Mouse (Mus musculus): ENCODE data around the gene Gm5799. TPM values are rescaled to one million over a fixed set of nuclear protein-coding genes. Genes with fewer than 3 reads are reported as not detected.
"Not testable (repeated sequence)": the region's sequence is repeated elsewhere in the genome, so short reads cannot be mapped to it uniquely, and the experiment has no call there.

The Gm5799 gene
- polyA plus RNA-seq (2016; fragmentation: Nextera tagmentation; extraction: Ambion mirVana), result not detected in 2 replicates

DNA sequence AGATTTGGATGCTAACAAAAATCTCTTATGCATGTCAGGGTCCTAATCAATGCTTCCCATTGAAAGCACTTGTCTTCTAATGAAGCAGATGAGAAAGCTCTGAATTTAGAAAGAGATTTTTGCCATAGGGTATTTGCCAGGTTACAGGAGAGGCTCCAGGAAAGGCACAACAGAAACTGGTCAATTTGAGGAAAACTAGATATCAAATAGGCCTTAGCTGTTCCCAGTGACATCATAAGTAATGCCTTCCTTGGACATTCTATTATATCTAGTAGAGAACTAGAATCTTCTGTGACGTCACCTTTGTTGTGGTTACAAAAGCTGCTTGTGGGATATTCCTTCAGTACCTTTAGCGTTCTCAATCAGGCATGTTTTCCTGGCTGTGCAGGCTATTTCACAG, at the start of gene Gm5799:
Gm5799 (plus strand) TSS at position 301 of the 400 bp plus-strand sequence.
- ATAC-seq (ENCODE audit: low FRiP score); H3K4me1 ChIP-seq; H3K4me3 ChIP-seq; H3K4me2 ChIP-seq (replicated peaks); H3K9me3 ChIP-seq (replicated peaks); H3K36me3 ChIP-seq; H3K27ac ChIP-seq; H3K9ac ChIP-seq; H3K27me3 ChIP-seq: not testable (repeated sequence)
- 79% methylated on average over 1 of the region's 2 CpGs for WGBS

DNA sequence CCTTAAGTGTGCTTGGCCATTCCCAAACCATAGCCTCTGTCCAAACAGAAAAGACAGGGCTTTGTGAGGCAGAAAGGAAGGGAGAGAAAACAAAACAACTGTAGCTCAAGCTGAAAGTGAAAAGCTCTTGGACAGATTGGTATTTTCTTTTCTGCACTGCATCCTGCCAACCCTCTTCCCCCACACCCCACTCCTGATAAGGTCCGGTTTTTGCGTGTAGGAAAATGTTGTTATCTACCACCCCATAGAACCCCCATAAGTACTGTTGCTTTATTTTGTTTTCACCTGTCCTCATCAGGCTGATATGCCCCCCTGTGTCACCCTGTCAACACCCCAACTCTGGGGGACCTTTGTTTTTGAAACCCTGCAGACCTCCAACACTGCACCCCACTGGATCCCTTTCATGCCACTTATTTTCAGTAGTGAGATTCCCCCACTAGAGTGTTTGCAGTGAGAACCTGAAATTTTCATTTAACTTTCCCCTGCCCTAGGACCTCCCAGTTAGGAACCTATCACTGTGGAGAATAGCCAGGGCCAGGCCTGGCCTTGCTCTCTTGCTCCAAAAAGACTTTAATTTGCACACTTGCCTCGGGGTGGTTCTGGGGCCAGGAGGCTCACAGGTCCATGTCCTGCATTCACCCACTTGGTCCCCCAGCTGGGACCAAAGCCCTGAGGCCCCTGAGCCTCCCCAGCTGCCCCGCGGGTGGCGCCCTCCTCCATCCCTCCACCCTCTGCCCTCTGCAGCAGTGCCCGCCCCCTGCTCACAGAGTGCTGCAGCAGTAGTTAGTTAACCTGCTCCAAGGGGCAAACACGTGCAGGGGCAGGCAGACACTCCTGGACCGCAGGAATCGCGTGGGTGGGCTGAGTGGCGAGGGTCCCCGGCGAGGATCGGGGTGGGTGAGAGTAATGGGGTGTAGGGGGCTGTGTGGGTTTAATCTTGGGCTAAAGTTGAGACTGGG, 12.0 kb upstream of the Gm5799 start:
- WGBS, result 29% methylated on average over 14 of the region's 15 CpGs

DNA sequence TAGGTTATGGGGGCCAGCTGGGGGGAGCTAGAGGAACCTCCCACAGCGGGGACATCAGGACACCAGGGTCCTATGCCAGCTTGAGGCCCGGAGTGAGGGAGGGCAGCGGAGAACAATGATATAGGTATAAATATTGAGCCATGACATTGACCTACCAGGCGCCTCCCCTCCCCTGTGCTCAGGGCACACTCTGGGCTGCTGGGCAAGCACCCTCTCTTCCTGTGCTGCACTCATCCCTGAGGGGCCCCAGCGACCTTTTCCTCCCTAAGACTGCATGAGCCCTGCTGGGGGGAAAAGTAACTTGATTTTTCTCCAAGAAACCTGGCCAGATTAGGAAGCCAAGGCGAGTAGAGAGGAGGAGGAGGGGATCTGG, 11.4 kb upstream of the Gm5799 start:
- not testable (repeated sequence) for H3K27me3 ChIP-seq; H3K9ac ChIP-seq; H3K36me3 ChIP-seq; H3K27ac ChIP-seq; H3K4me3 ChIP-seq; H3K9me3 ChIP-seq (replicated peaks); H3K4me2 ChIP-seq (replicated peaks); ATAC-seq (ENCODE audit: low FRiP score); H3K4me1 ChIP-seq
- no CpG with 5 or more reads among the region's 6 CpGs for WGBS

More for the DNA sequence above, 12.0 kb upstream of the Gm5799 start:
- not testable (repeated sequence) for H3K4me1 ChIP-seq; H3K27me3 ChIP-seq; ATAC-seq (ENCODE audit: low FRiP score); H3K9me3 ChIP-seq (replicated peaks); H3K4me3 ChIP-seq; H3K36me3 ChIP-seq; H3K4me2 ChIP-seq (replicated peaks); H3K27ac ChIP-seq; H3K9ac ChIP-seq

DNA sequence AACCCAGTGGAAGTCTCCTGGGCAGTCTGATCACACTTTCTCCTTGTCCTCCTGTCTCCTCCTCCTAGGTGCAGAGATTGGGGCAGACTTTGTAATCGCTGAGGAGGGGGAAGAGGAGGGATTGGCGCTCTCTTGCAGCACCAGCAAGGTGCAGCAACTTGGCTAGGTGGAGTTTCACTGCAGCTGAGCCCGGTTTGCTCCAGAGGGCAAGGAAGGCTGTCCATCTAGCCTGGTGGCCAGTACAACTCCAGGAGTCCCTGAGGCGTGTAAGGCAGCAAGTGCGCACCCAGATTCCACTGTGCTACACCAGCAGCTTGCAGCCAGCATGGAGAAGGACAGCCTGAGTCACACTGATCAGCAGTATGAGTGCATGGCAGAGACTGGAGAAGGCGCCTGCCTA, 11.0 kb upstream of the Gm5799 start:
- H3K4me3 ChIP-seq; H3K27me3 ChIP-seq; ATAC-seq (ENCODE audit: low FRiP score); H3K4me2 ChIP-seq (replicated peaks); H3K36me3 ChIP-seq; H3K27ac ChIP-seq; H3K4me1 ChIP-seq; H3K9ac ChIP-seq; H3K9me3 ChIP-seq (replicated peaks): not testable (repeated sequence)
- WGBS, result 43% methylated on average over 5 of the region's 6 CpGs

DNA sequence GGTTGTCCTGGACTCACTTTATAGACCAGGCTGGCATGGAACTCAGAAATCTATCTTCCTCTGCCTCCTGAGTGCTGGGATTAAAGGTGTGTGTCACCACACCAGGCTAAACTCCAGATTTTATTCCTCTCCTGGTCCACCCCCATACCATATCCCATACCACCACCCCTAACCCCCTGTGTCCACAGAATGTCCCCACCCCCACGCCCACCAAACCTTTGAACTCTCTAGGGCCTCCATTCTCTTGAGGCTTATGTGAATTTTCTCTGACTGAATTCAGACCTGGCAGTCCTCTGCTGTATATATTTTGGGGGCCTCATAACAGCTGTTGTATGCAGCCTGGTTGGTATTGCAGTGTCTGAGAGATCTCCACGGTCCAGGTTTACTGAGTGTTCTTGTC, 5.2 kb upstream of the Gm5799 start:
- not testable (repeated sequence) for H3K9me3 ChIP-seq (replicated peaks); ATAC-seq (ENCODE audit: low FRiP score); H3K4me2 ChIP-seq (replicated peaks); H3K4me3 ChIP-seq; H3K27ac ChIP-seq; H3K36me3 ChIP-seq; H3K9ac ChIP-seq; H3K4me1 ChIP-seq; H3K27me3 ChIP-seq
- WGBS, result 79% methylated on average over 2 of the region's 2 CpGs

DNA sequence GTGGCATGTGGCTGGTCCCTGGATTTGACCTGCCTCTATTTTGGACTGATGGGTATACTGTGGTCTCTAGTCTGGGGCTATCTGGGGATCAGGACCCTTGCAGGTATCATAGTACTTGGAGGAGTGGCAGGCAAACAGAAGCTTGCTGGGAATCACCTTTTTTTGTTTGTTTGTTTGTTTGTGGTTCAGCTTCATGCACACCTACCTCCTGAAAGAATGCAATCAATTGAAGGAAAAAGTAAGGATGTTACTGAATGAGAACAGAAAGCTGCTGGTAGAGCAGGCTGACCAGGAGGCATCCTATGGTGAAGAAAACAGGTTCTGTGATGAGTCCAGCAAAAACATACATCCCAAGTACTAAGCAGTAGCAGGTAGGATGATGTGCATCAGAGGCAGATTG, 2.9 kb downstream of the Gm5799 start:
- H3K4me3 ChIP-seq; H3K4me2 ChIP-seq (replicated peaks); H3K27me3 ChIP-seq; H3K36me3 ChIP-seq; ATAC-seq (ENCODE audit: low FRiP score); H3K4me1 ChIP-seq; H3K9me3 ChIP-seq (replicated peaks); H3K9ac ChIP-seq; H3K27ac ChIP-seq: not testable (repeated sequence)

DNA sequence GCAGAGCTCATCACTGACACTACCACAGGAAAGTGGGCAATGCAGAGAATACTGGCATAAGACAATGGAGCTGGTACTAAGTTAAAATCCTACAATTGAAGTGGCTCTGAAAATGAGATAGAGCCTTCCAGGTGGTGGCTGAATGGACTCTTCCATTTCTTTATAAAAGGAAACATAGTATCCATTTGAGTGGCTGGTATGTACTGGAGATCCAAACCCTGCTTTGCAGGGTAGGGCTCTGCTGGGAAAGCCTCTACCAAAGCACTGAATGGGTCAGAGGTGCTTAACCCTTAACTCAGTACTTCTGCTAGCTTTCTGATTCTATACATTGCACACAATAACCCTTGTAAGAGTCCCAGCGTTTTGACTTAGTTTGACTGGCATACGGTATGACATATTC, 8.9 kb downstream of the Gm5799 start:
- H3K9ac ChIP-seq; H3K4me2 ChIP-seq (replicated peaks); H3K36me3 ChIP-seq; H3K4me1 ChIP-seq; H3K4me3 ChIP-seq; H3K27me3 ChIP-seq; H3K9me3 ChIP-seq (replicated peaks); ATAC-seq (ENCODE audit: low FRiP score); H3K27ac ChIP-seq: not testable (repeated sequence)
- WGBS, result 80% methylated on average over 2 of the region's 2 CpGs

DNA sequence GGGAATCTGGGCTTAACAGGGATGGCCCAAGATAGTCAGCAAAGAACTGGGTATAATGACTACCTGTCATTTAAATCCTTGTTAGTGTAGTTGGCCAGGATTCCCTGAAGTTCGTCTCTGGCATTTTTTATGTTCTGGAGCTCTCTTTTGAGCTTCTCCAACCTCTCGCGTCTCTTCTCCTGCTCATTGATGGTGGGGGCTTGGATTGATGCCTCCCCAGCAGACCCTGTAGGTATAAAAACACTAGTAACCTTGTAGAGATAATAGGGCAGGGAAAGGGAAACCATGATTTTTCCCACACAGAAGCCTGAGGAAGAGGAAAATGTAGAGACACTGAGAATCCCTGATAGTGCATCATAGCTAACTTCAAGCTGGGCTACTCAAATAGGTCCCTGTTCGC, 34.6 kb downstream of the Gm5799 start:
- H3K4me2 ChIP-seq (replicated peaks); H3K4me1 ChIP-seq; ATAC-seq (ENCODE audit: low FRiP score); H3K9me3 ChIP-seq (replicated peaks); H3K27me3 ChIP-seq; H3K27ac ChIP-seq; H3K4me3 ChIP-seq; H3K9ac ChIP-seq; H3K36me3 ChIP-seq: not testable (repeated sequence)
- WGBS, result 79% methylated on average over 4 of the region's 4 CpGs

DNA sequence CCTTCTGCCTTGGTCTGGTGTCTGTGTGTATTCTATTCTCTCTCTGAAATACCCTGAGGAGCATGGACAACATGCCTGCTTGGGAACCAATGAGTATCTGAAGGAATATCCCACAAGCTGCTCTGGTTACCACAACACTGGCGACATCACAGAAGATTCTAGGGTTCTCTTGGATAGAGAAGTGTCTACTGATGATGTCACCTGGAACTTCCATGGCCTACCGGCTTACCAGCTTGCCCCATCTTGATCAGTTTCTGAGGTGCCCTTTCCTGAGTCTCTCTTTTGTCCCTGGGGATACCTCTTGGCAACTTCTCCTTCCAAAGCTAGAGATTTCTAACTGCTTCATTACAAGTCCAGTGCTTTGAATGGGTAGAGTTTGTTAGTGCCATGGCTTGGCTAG, 35.7 kb downstream of the Gm5799 start, which contains the start of gene Gm17654:
Gm17654 (minus strand) TSS at position 101 of the 400 bp plus-strand sequence.
- not testable (repeated sequence) for H3K27ac ChIP-seq; H3K9me3 ChIP-seq (replicated peaks); H3K4me3 ChIP-seq; H3K9ac ChIP-seq; H3K36me3 ChIP-seq; H3K4me2 ChIP-seq (replicated peaks); H3K4me1 ChIP-seq; H3K27me3 ChIP-seq; ATAC-seq (ENCODE audit: low FRiP score)
- 91% methylated on average over 1 of the region's 2 CpGs for WGBS

Other genes with a start within 250 kb of the Gm5799 start
- gene Gm8127, start 249.7 kb upstream of the Gm5799 start, polyA plus RNA-seq (2016; fragmentation: Nextera tagmentation; extraction: Ambion mirVana), result not detected in 2 replicates
- gene 1700001F09Rik, start 195.8 kb upstream of the Gm5799 start, polyA plus RNA-seq (2016; fragmentation: Nextera tagmentation; extraction: Ambion mirVana), result not detected in 2 replicates
- not detected in 2 replicates for gene Gm8138, start 127.2 kb upstream of the Gm5799 start, polyA plus RNA-seq (2016; fragmentation: Nextera tagmentation; extraction: Ambion mirVana)
- gene Gm17654, start 35.6 kb downstream of the Gm5799 start, polyA plus RNA-seq (2016; fragmentation: Nextera tagmentation; extraction: Ambion mirVana), result not detected in 2 replicates
- not detected in 2 replicates for gene Gm10375, start 64.4 kb downstream of the Gm5799 start, polyA plus RNA-seq (2016; fragmentation: Nextera tagmentation; extraction: Ambion mirVana)
- gene Gm8165, start 133.6 kb downstream of the Gm5799 start, polyA plus RNA-seq (2016; fragmentation: Nextera tagmentation; extraction: Ambion mirVana), result not detected in 2 replicates
- gene Gm7324, start 154.3 kb downstream of the Gm5799 start, polyA plus RNA-seq (2016; fragmentation: Nextera tagmentation; extraction: Ambion mirVana), result 1.2 and 1.7 TPM in 2 replicates
- not detected in 2 replicates for gene Gm16506, start 183.9 kb downstream of the Gm5799 start, polyA plus RNA-seq (2016; fragmentation: Nextera tagmentation; extraction: Ambion mirVana)
- not detected in 2 replicates for gene Gm6526, start 204.3 kb downstream of the Gm5799 start, polyA plus RNA-seq (2016; fragmentation: Nextera tagmentation; extraction: Ambion mirVana)
- gene Gm8180, start 241.2 kb downstream of the Gm5799 start, polyA plus RNA-seq (2016; fragmentation: Nextera tagmentation; extraction: Ambion mirVana), result not detected in 2 replicates